Mouse (Mus musculus): ENCODE results near the gene Tex22. TPM values are rescaled to one million over a fixed set of nuclear protein-coding genes. Genes with fewer than 3 reads are reported as not detected.

Gene Tex22
- polyA plus RNA-seq, 1 experiment from 2014 or later, result not detected

- H3K27ac ChIP-seq, result no peak overlapping the region
- no peak overlapping the region for H3K4me3 ChIP-seq
- no peaks in the 10 kb centered on the region for H3K4me1 ChIP-seq
- 92% methylated on average over 7 of the region's 7 CpGs for WGBS
- no peak overlapping the region for H3K4me2 ChIP-seq (replicated peaks)
- H3K36me3 ChIP-seq, result peaks cover 90% of the 10 kb centered on the region
- ATAC-seq (ENCODE audit: low FRiP score), result no peak
- H3K27me3 ChIP-seq, result no peaks in the 10 kb centered on the region
- no peak overlapping the region for H3K9ac ChIP-seq
- H3K9me3 ChIP-seq (replicated peaks), result no peaks in the 10 kb centered on the region
Observed at GRCm38 (mm10) chr12:113063700-113064099, 10.6 kb upstream of the Tex22 start.

- Histone ChIP-seq H3K4me2 (replicated peaks) (no peak overlapping the region), H3K27me3 (no peaks in the 10 kb centered on the region), H3K9me3 (replicated peaks) (no peaks in the 10 kb centered on the region), H3K27ac (no peak overlapping the region), H3K9ac (no peak overlapping the region), H3K36me3 (peaks cover 80% of the 10 kb centered on the region), H3K4me3 (no peak overlapping the region), H3K4me1 (no peaks in the 10 kb centered on the region)
- WGBS, result 89% methylated on average over 7 of the region's 7 CpGs
- no peak for ATAC-seq (ENCODE audit: low FRiP score)
Observed at GRCm38 (mm10) chr12:113068002-113068401, 6.3 kb upstream of the Tex22 start.

GRCm38 (mm10) chr12:113069389-113069788 is 4.9 kb upstream of the Tex22 start:
- Histone ChIP-seq H3K9ac (no peak overlapping the region), H3K27ac (no peak overlapping the region), H3K4me1 (peaks cover 10% of the 10 kb centered on the region), H3K9me3 (replicated peaks) (no peaks in the 10 kb centered on the region), H3K36me3 (peaks cover 66% of the 10 kb centered on the region), H3K4me2 (replicated peaks) (no peak overlapping the region), H3K4me3 (no peak overlapping the region), H3K27me3 (no peaks in the 10 kb centered on the region)
- ATAC-seq (ENCODE audit: low FRiP score), result no peak
- 96% methylated on average over 6 of the region's 6 CpGs for WGBS

GRCm38 (mm10) chr12:113071321-113071720 is 3.0 kb upstream of the Tex22 start:
- Histone ChIP-seq H3K9ac (no peak overlapping the region), H3K4me1 (peaks cover 21% of the 10 kb centered on the region), H3K4me2 (replicated peaks) (no peak overlapping the region), H3K27me3 (no peaks in the 10 kb centered on the region), H3K4me3 (no peak overlapping the region), H3K36me3 (peaks cover 48% of the 10 kb centered on the region), H3K9me3 (replicated peaks) (no peaks in the 10 kb centered on the region), H3K27ac (no peak overlapping the region)
- ATAC-seq (ENCODE audit: low FRiP score), result no peak
- 91% methylated on average over 6 of the region's 6 CpGs for WGBS

GRCm38 (mm10) chr12:113071827-113072226 is 2.5 kb upstream of the Tex22 start:
- Histone ChIP-seq H3K4me3 (no peak overlapping the region), H3K36me3 (peaks cover 45% of the 10 kb centered on the region), H3K9me3 (replicated peaks) (no peaks in the 10 kb centered on the region), H3K27me3 (no peaks in the 10 kb centered on the region), H3K9ac (no peak overlapping the region), H3K27ac (no peak overlapping the region), H3K4me1 (peaks cover 21% of the 10 kb centered on the region), H3K4me2 (replicated peaks) (no peak overlapping the region)
- ATAC-seq (ENCODE audit: low FRiP score), result no peak
- WGBS, result 85% methylated on average over 6 of the region's 6 CpGs

- WGBS, result 13% methylated on average over 15 of the region's 15 CpGs
- ATAC-seq (ENCODE audit: low FRiP score), result peak; percentile 42
Observed at GRCm38 (mm10) chr12:113073420-113074328, 628 bp upstream of the Tex22 start.

GRCm38 (mm10) chr12:113075063-113075454 is 757 bp downstream of the Tex22 start:
- Histone ChIP-seq H3K27ac (peak overlapping the region; percentile 94), H3K4me1 (peaks cover 21% of the 10 kb centered on the region)
- peak; percentile 78 for ATAC-seq (ENCODE audit: low FRiP score)

More at GRCm38 (mm10) chr12:113073420-113074328, 628 bp upstream of the Tex22 start:
- H3K9me3 ChIP-seq (replicated peaks), result no peaks in the 10 kb centered on the region
- peaks cover 33% of the 10 kb centered on the region for H3K36me3 ChIP-seq
- H3K27ac ChIP-seq, result peak overlapping the region; percentile 94
- H3K4me2 ChIP-seq (replicated peaks), result peak overlapping the region; percentile 87
- peak overlapping the region; percentile 70 for H3K9ac ChIP-seq
- peaks cover 21% of the 10 kb centered on the region for H3K4me1 ChIP-seq
- no peaks in the 10 kb centered on the region for H3K27me3 ChIP-seq
- peak overlapping the region; percentile 41 for H3K4me3 ChIP-seq

GRCm38 (mm10) chr12:113075486-113075885 is 1.2 kb downstream of the Tex22 start:
- Histone ChIP-seq H3K9me3 (replicated peaks) (no peaks in the 10 kb centered on the region), H3K27me3 (no peaks in the 10 kb centered on the region), H3K4me3 (no peak overlapping the region), H3K36me3 (peaks cover 17% of the 10 kb centered on the region), H3K4me2 (replicated peaks) (peak overlapping the region; percentile 87), H3K4me1 (peaks cover 21% of the 10 kb centered on the region), H3K9ac (peak overlapping the region; percentile 23; the same call in 1 of the 2 replicates), H3K27ac (peak overlapping the region; percentile 94; the same call in 1 of the 2 replicates)
- WGBS, result 52% methylated on average over 6 of the region's 6 CpGs
- ATAC-seq (ENCODE audit: low FRiP score), result no peak

More at GRCm38 (mm10) chr12:113075063-113075454, 757 bp downstream of the Tex22 start:
- Histone ChIP-seq H3K9me3 (replicated peaks) (no peaks in the 10 kb centered on the region), H3K4me2 (replicated peaks) (peak overlapping the region; percentile 87), H3K27me3 (no peaks in the 10 kb centered on the region), H3K9ac (peak overlapping the region; percentile 70), H3K36me3 (peaks cover 21% of the 10 kb centered on the region), H3K4me3 (peak overlapping the region; percentile 41)
- WGBS, result 5% methylated on average over 10 of the region's 10 CpGs

GRCm38 (mm10) chr12:113087276-113087675 is 13.0 kb downstream of the Tex22 start:
- Histone ChIP-seq H3K4me2 (replicated peaks) (no peak overlapping the region), H3K9me3 (replicated peaks) (no peaks in the 10 kb centered on the region), H3K36me3 (no peaks in the 10 kb centered on the region), H3K27ac (no peak overlapping the region), H3K4me3 (no peak overlapping the region), H3K9ac (no peak overlapping the region), H3K4me1 (no peaks in the 10 kb centered on the region), H3K27me3 (0 out of 2 replicates have a peak, but pooled peaks cover 2% of the 10 kb centered on the region)
- no peak for ATAC-seq (ENCODE audit: low FRiP score)
- 89% methylated on average over 2 of the region's 3 CpGs for WGBS

GRCm38 (mm10) chr12:113088026-113088425 is 13.7 kb downstream of the Tex22 start:
- no peak overlapping the region for H3K4me2 ChIP-seq (replicated peaks)
- H3K4me3 ChIP-seq, result no peak overlapping the region
- 41% methylated on average over 4 of the region's 4 CpGs for WGBS

GRCm38 (mm10) chr12:113089107-113089506 is 14.8 kb downstream of the Tex22 start:
- no peaks in the 10 kb centered on the region for H3K4me1 ChIP-seq
- no peak overlapping the region for H3K4me3 ChIP-seq
- no peak overlapping the region for H3K27ac ChIP-seq
- 89% methylated on average over 6 of the region's 6 CpGs for WGBS
- ATAC-seq (ENCODE audit: low FRiP score), result no peak
- H3K36me3 ChIP-seq, result no peaks in the 10 kb centered on the region
- H3K9ac ChIP-seq, result no peak overlapping the region
- 0 out of 2 replicates have a peak, but pooled peaks cover 2% of the 10 kb centered on the region for H3K27me3 ChIP-seq
- no peaks in the 10 kb centered on the region for H3K9me3 ChIP-seq (replicated peaks)
- H3K4me2 ChIP-seq (replicated peaks), result no peak overlapping the region

More at GRCm38 (mm10) chr12:113088026-113088425, 13.7 kb downstream of the Tex22 start:
- ATAC-seq (ENCODE audit: low FRiP score), result no peak
- H3K4me1 ChIP-seq, result no peaks in the 10 kb centered on the region
- 0 out of 2 replicates have a peak, but pooled peaks cover 2% of the 10 kb centered on the region for H3K27me3 ChIP-seq
- no peak overlapping the region for H3K27ac ChIP-seq
- no peaks in the 10 kb centered on the region for H3K36me3 ChIP-seq
- no peaks in the 10 kb centered on the region for H3K9me3 ChIP-seq (replicated peaks)
- no peak overlapping the region for H3K9ac ChIP-seq

- 0 out of 2 replicates have a peak, but pooled peaks cover 2% of the 10 kb centered on the region for H3K27me3 ChIP-seq
- no peak for ATAC-seq (ENCODE audit: low FRiP score)
- no peak overlapping the region for H3K4me2 ChIP-seq (replicated peaks)
- H3K4me1 ChIP-seq, result no peaks in the 10 kb centered on the region
- H3K9me3 ChIP-seq (replicated peaks), result no peaks in the 10 kb centered on the region
- H3K9ac ChIP-seq, result no peak overlapping the region
- H3K36me3 ChIP-seq, result no peaks in the 10 kb centered on the region
- WGBS, result 82% methylated on average over 17 of the region's 17 CpGs
- H3K4me3 ChIP-seq, result no peak overlapping the region
- H3K27ac ChIP-seq, result no peak overlapping the region
Observed at GRCm38 (mm10) chr12:113090053-113090452, 15.8 kb downstream of the Tex22 start.
